Mouse (Mus musculus): ENCODE data around the gene Gm17617.
"Not testable (repeated sequence)": the region's sequence is repeated elsewhere in the genome, so short reads cannot be mapped to it uniquely, and the experiment has no call there.

- peak; percentile 38 for TF ChIP-seq CTCF (IDR thresholded peaks at IDR 0.05; ENCODE audit: low read depth)
- not testable (repeated sequence) for TF ChIP-seq EP300 (optimal IDR thresholded peaks at IDR 0.05)
Observed at GRCm38 (mm10) chr13:55097841-55098240, 35.5 kb downstream of the Gm17617 start.

Measured in stomach, postnatal 0 days (tissue).